Mouse (Mus musculus) ES-Bruce4 (cell line): ENCODE results near the gene Tmem41b.

Experiments
- CTCF ChIP-seq: IDR thresholded peaks from one replicate; pipeline ENCODE4 v1.8.1; 2011; ENCODE audit warnings: low read depth, low read length
- EP300 ChIP-seq: IDR thresholded peaks from 2 replicates; pipeline ENCODE4 v1.6.1; 2011; ENCODE audit warnings: low read depth, low read length; ENCODE audit not compliant: insufficient read depth
- POLR2A ChIP-seq: IDR thresholded peaks from one replicate; pipeline ENCODE4 v1.8.1; 2011; ENCODE audit warnings: low read length; ENCODE audit not compliant: insufficient read depth

- TF ChIP-seq EP300 (no peak), POLR2A (no peak), CTCF (no peak)
Measured at GRCm38 (mm10) chr7:110018631-110019482, 32.1 kb upstream of the Tmem41b start.
